Mouse (Mus musculus) kidney, adult 2 months (tissue): ENCODE results near the gene Ttbk2.

Experiments used
- CTCF ChIP-seq: fragments of 200-500 bp; conservative IDR thresholded peaks from 2 replicates; pipeline ENCODE4 v1.5.1; 2011; ENCODE audit warnings: low read depth, mild to moderate bottlenecking, control low read depth, low read length, moderate library complexity, mixed read lengths; ENCODE audit not compliant: insufficient read depth, insufficient read length
- POLR2A ChIP-seq: fragments of 200-500 bp; IDR thresholded peaks from one replicate; pipeline ENCODE4 v1.6.1; 2011; ENCODE audit warnings: low read depth, low read length, control low read depth

DNA sequence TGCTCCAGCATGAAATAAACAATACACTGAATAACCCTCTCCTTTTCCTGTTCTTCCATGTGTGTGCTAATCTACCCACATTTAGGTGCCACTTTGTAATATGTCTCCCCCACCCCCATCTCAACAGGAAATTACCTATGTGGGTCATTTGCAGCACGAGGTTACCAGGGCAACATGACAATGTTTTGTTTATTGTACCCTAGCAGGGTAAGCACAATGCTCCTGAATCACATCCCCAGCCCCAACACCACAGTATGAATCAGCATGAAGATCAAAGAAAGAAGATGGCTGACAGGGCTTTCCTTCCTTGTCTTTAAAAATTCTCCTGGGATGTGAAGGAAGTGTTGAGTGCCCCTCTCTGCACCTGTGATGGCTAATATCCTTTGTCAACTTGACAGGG lies 2.2 kb upstream of the Ttbk2 start:
- TF ChIP-seq CTCF (no peak), POLR2A (no peak)
